Mouse (Mus musculus) heart, embryonic 12.5 days (tissue): ENCODE data around the gene Prss48. TPM values are rescaled to one million over a fixed set of nuclear protein-coding genes. Genes with fewer than 3 reads are reported as not detected.

Source experiments
- ATAC-seq: fragments of 200-750 bp; cut with Nextera tagmentation; 2 replicates; pipeline ENCODE4 v1.8.0; 2017; ENCODE audit warnings: moderate TSS enrichment, moderate library complexity; ENCODE audit not compliant: insufficient number of reproducible peaks, low FRiP score
- H3K27ac ChIP-seq: fragments of 300-500 bp; sonication (generic); 2 replicates; pipeline ENCODE4 v1.5.1; 2016; ENCODE audit warnings: mild to moderate bottlenecking, moderate library complexity; ENCODE audit not compliant: poor library complexity, severe bottlenecking
- H3K27me3 ChIP-seq: fragments of 300-500 bp; sonication (generic); replicated peaks from 2 replicates; pipeline ENCODE4 v1.6.1; 2016; ENCODE audit warnings: mild to moderate bottlenecking, moderate library complexity
- H3K36me3 ChIP-seq: fragments of 300-500 bp; sonication (generic); 2 replicates; pipeline ENCODE4 v1.6.1; 2016; ENCODE audit warnings: mild to moderate bottlenecking, moderate library complexity
- H3K4me1 ChIP-seq: fragments of 300-500 bp; sonication (generic); replicated peaks from 2 replicates; pipeline ENCODE4 v1.6.1; 2016; ENCODE audit warnings: mild to moderate bottlenecking
- H3K4me2 ChIP-seq: fragments of 300-500 bp; sonication (generic); 2 replicates; pipeline ENCODE4 v1.6.1; 2016; ENCODE audit warnings: mild to moderate bottlenecking, moderate library complexity
- H3K4me3 ChIP-seq: fragments of 300-500 bp; sonication (generic); 2 replicates; pipeline ENCODE4 v1.5.1; 2016; ENCODE audit warnings: mild to moderate bottlenecking
- H3K9ac ChIP-seq: fragments of 300-500 bp; sonication (generic); 2 replicates; pipeline ENCODE4 v1.6.1; 2016; ENCODE audit warnings: mild to moderate bottlenecking, moderate library complexity
- H3K9me3 ChIP-seq: fragments of 300-500 bp; sonication (generic); replicated peaks from 2 replicates; pipeline ENCODE4 v1.6.1; 2016; ENCODE audit warnings: mild to moderate bottlenecking, moderate library complexity
- WGBS: fragments of 180-500 bp; shearing (Covaris S2); methylation state at CpG from one replicate; pipeline ENCODE4 v1.1.7; 2016; 5-methylcytosine and 5-hydroxymethylcytosine counted together
- polyA plus RNA-seq: library from polyadenylated mRNA; unstranded; fragments of >200 nt; fragmentation: Nextera tagmentation; extraction: Ambion mirVana; gene quantifications from 2 replicates; pipeline ENCODE4 v1.2.1, GENCODE M21; 2016

Prss48 gene
- not detected in 2 replicates for polyA plus RNA-seq

DNA sequence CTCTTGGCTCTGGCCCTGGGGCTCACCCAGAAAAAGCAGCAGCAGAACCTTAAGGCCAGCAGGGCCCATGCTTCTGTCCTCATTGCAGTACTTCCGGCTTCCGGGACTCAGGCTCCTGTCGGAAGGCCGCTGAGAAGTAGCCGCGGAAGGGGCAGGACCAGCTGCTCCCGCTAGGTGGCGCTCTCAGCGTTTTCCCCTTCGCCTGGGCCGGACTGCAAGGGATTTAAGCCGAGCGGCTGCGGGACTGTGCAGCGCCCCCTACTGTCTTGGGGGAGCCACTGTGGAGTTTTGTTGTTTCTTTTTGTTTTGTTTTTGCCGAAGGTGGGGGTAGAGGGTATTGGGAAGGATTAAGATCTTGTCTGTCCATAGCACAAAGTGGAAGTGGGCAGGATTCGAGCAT is at the start of gene Prss48:
Prss48 (minus strand) TSS at position 69 of the 400 bp plus-strand sequence.
- no peaks in the 10 kb centered on the region for H3K9me3 ChIP-seq
- H3K27ac ChIP-seq = no peak within 1 kb of the TSS
- no peak within 1 kb of the TSS for H3K9ac ChIP-seq
- WGBS = 70% methylated on average over 17 of the region's 17 CpGs
- H3K4me3 ChIP-seq = no peak within 1 kb of the TSS
- H3K4me1 ChIP-seq = 0 out of 2 replicates have a peak, but pooled peaks cover 4% of the 10 kb centered on the region
- ATAC-seq = no peak
- no peaks in the 10 kb centered on the region for H3K27me3 ChIP-seq
- H3K4me2 ChIP-seq = no peak within 1 kb of the TSS
- no peaks in the 10 kb centered on the region for H3K36me3 ChIP-seq

GRCm38 (mm10) chr3:86049041-86049440 is 46.8 kb upstream of the Prss48 start:
- H3K27ac ChIP-seq = no peak overlapping the region
- no peaks in the 10 kb centered on the region for H3K4me1 ChIP-seq
- no peak overlapping the region for H3K4me3 ChIP-seq
- H3K27me3 ChIP-seq = no peaks in the 10 kb centered on the region
- H3K9ac ChIP-seq = no peak overlapping the region
- no peak overlapping the region for H3K4me2 ChIP-seq
- WGBS = 81% methylated on average over 2 of the region's 2 CpGs
- 0 out of 2 replicates have a peak, but pooled peaks cover 7% of the 10 kb centered on the region for H3K9me3 ChIP-seq
- peaks cover 16% of the 10 kb centered on the region for H3K36me3 ChIP-seq
- no peak for ATAC-seq

GRCm38 (mm10) chr3:86047686-86048408 is 45.6 kb upstream of the Prss48 start:
- no peak overlapping the region for H3K4me3 ChIP-seq
- H3K4me1 ChIP-seq = no peaks in the 10 kb centered on the region
- WGBS = 90% methylated on average over 9 of the region's 9 CpGs
- peaks cover 21% of the 10 kb centered on the region for H3K36me3 ChIP-seq
- no peak overlapping the region for H3K4me2 ChIP-seq
- 0 out of 2 replicates have a peak, but pooled peaks cover 12% of the 10 kb centered on the region for H3K9me3 ChIP-seq
- ATAC-seq = no peak
- no peak overlapping the region for H3K27ac ChIP-seq
- H3K9ac ChIP-seq = no peak overlapping the region
- H3K27me3 ChIP-seq = no peaks in the 10 kb centered on the region

DNA sequence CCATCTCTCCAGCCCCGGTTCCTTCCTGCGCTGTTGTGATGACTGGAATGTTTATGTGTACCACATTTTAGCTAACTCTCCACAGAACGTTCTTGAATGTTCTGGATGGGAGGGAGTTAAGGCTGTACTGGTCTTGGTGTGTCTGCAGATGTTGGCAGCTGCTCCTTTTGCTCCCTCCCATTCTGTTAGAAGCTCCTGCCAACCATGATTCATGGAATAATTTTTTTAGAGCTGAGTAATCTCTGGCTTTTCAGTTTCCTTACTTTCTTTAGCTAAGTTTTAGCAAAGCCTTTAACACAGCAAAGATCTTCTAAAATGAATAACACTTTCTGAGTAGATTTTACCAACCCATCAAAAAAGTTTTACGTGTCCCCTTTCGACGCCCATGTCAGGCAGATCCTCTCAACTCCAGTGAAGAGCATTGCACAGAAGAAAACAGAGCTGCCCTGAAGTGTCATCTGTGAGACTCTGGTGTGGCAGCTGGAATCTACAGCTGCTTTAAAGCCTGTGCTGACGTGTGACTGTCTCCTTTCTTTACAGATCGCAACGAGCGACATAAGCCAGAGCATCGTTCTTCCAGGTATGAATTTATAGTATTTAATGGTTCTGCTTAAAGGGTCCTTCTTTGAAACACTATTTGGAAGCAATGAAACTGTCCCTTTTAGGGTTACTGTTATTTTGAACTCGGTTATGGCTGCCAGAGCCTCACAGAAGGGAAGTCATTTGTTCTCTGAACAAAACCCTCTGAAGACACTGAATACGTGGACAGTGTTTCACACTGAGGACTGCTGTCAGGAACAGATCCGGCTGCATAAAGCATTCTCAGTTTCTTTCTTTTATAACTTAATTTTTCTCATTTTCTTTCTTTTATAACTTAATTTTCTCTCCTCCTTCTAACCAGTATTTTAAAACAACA is 38.3 kb upstream of the Prss48 start:
- Histone ChIP-seq H3K4me1 (peaks cover 9% of the 10 kb centered on the region), H3K27me3 (no peaks in the 10 kb centered on the region), H3K36me3 (peaks cover 12% of the 10 kb centered on the region), H3K4me3 (no peak overlapping the region), H3K9ac (no peak overlapping the region), H3K27ac (no peak overlapping the region; the same call in 1 of the 2 replicates), H3K4me2 (0 out of 2 replicates have a peak overlapping the region, but pooled peaks have one; percentile 27), H3K9me3 (peaks cover 9% of the 10 kb centered on the region)
- no peak for ATAC-seq
- WGBS = 53% methylated on average over 14 of the region's 14 CpGs

GRCm38 (mm10) chr3:86038648-86039047 is 36.4 kb upstream of the Prss48 start:
- Histone ChIP-seq H3K4me3 (no peak overlapping the region), H3K27ac (no peak overlapping the region), H3K36me3 (peaks cover 12% of the 10 kb centered on the region), H3K9ac (no peak overlapping the region), H3K27me3 (no peaks in the 10 kb centered on the region), H3K4me1 (peaks cover 18% of the 10 kb centered on the region), H3K4me2 (no peak overlapping the region), H3K9me3 (peaks cover 9% of the 10 kb centered on the region)
- 23% methylated on average over 3 of the region's 3 CpGs for WGBS
- no peak for ATAC-seq

GRCm38 (mm10) chr3:86037926-86038484 is 35.7 kb upstream of the Prss48 start:
- Histone ChIP-seq H3K4me1 (peaks cover 22% of the 10 kb centered on the region), H3K9ac (no peak overlapping the region), H3K4me2 (no peak overlapping the region), H3K36me3 (peaks cover 9% of the 10 kb centered on the region), H3K9me3 (peaks cover 6% of the 10 kb centered on the region), H3K27ac (no peak overlapping the region), H3K27me3 (no peaks in the 10 kb centered on the region), H3K4me3 (no peak overlapping the region)
- ATAC-seq = no peak
- WGBS = 88% methylated on average over 9 of the region's 9 CpGs

DNA sequence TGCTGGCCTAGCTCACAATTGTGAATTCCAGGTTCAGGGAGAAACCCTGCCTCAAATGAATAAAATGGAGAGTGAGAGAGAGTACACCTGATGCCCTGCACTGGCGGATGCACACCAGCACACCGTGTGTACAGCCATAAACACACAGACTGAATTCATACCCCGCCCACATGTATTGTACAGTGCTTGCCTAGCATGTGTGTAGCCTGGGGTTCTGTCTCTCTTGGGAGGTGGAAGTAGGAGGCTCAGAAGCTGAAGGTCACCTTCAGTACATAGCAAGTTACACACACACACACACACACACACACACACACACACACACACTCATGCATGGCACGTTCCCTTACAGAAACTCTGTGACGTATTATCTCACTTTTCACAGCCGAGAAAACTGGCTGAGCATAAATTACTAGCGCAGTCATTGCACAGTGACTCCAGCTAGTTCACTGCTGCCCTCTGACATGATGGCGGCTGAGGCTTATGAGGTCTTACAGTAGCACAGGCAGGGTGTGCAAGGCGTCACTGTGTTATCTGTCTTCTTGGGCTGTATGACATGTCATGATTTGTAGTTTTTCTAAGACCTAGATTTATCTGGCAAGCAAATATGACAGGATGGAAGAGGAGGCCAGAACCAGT is 31.3 kb upstream of the Prss48 start:
- no peak overlapping the region for H3K4me2 ChIP-seq
- H3K9ac ChIP-seq = no peak overlapping the region
- H3K36me3 ChIP-seq = peaks cover 5% of the 10 kb centered on the region
- no peak overlapping the region for H3K27ac ChIP-seq
- WGBS = 61% methylated on average over 9 of the region's 9 CpGs
- ATAC-seq = no peak
- H3K4me1 ChIP-seq = peaks cover 26% of the 10 kb centered on the region
- no peaks in the 10 kb centered on the region for H3K27me3 ChIP-seq
- H3K9me3 ChIP-seq = peaks cover 5% of the 10 kb centered on the region
- H3K4me3 ChIP-seq = no peak overlapping the region

GRCm38 (mm10) chr3:86030566-86030965 is 28.3 kb upstream of the Prss48 start:
- 57% methylated on average over 4 of the region's 4 CpGs for WGBS
- ATAC-seq = no peak
- Histone ChIP-seq H3K9ac (no peak overlapping the region), H3K4me1 (peaks cover 29% of the 10 kb centered on the region), H3K36me3 (no peaks in the 10 kb centered on the region), H3K4me2 (no peak overlapping the region), H3K27ac (no peak overlapping the region), H3K27me3 (no peaks in the 10 kb centered on the region), H3K9me3 (no peaks in the 10 kb centered on the region), H3K4me3 (no peak overlapping the region)

DNA sequence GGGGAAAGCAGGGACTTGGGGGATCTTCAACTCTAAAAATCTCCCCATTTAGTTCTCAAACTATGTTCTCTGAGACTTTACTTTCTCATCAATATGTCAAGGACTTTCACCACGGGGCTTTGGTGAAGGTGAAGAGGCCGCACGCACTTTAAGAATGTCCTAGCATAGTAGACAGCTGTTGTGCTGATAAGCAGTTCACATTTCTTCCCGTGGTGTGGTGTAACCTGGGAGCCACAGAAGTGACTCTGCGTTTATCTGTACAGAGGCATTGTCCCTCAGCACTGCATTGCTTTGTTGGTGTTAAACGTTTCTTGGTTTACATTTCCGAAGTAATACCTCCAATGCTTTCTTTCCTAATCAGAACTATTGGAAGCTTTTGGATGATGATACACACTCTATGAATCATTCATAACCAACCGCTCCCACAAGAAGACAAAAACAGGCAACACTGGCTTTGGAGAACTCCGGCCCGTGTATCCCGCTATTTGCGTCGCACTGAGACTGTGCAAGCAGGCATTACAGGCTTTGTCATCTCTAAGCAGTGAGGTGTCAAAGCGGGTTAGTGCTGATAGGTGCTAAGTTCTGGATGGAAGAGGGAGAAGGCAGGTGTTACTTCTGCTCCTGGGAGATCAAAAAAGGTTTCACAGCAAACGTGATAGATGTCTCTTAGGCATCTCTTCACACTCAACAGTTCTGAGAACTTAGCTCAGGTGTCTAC is 26.5 kb upstream of the Prss48 start:
- H3K27me3 ChIP-seq = no peaks in the 10 kb centered on the region
- H3K4me3 ChIP-seq = no peak overlapping the region
- 0 out of 2 replicates have a peak, but pooled peaks cover 6% of the 10 kb centered on the region for H3K9me3 ChIP-seq
- peaks cover 22% of the 10 kb centered on the region for H3K4me1 ChIP-seq
- WGBS = 46% methylated on average over 15 of the region's 15 CpGs
- no peak for ATAC-seq
- H3K9ac ChIP-seq = no peak overlapping the region
- peaks cover 2% of the 10 kb centered on the region; the same call in 1 of the 2 replicates for H3K36me3 ChIP-seq
- H3K27ac ChIP-seq = no peak overlapping the region
- no peak overlapping the region for H3K4me2 ChIP-seq
